Mouse (Mus musculus) heart, adult 2 months (tissue): ENCODE data around the gene Tmc5.

Experiments used
- CTCF ChIP-seq: fragments of 200-600 bp; IDR thresholded peaks from 2 replicates; pipeline ENCODE4 v1.8.1; 2022; ENCODE audit warnings: antibody characterized with exemption, mild to moderate bottlenecking, moderate library complexity
- POLR2A ChIP-seq: fragments of 200-500 bp; IDR thresholded peaks from 2 replicates; pipeline ENCODE4 v1.6.1; 2011; ENCODE audit warnings: mild to moderate bottlenecking, low read depth, low read length, control low read depth; ENCODE audit not compliant: insufficient read depth

DNA sequence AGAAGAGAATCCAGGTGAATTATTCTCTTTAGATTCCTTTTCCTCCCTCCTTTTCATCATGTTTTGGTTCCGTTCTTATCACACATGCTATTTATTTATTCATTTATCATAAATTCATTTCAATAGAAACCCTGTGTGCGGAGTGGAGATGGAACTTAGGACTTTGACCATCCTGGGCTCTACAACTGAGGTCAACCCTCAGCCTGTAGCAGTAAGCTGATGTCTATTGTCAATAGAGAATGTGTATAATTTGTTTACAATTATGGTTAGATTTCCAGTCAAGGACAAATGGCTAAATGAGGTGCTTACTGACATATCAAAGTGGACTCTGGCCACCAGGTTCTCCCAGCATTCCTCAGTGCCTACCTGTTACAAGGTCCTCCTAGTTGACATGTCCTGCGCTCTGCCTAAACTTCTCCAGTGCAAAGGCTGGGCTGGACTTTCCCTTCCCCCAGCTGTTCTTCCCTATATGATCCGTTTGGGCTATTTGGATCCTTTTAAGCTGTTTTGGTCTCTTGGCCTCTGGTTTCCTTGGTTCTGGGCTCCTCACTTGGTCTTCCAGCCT is 14.2 kb downstream of the Tmc5 start:
- TF ChIP-seq CTCF: no peak
- no peak for TF ChIP-seq POLR2A
